Mouse (Mus musculus) thymus, adult 2 months (tissue): ENCODE data around the gene Traf6.

Source experiments
- CTCF ChIP-seq: fragments of 200-500 bp; IDR thresholded peaks from 2 replicates; pipeline ENCODE4 v1.5.1; 2012; ENCODE audit warnings: mild to moderate bottlenecking, control low read depth, low read length, moderate library complexity, borderline replicate concordance; ENCODE audit not compliant: control insufficient read depth, poor library complexity, insufficient read depth; ENCODE audit errors: extremely low read depth
- POLR2A ChIP-seq: fragments of 200-500 bp; IDR thresholded peaks from 2 replicates; pipeline ENCODE4 v1.6.1; 2012; ENCODE audit warnings: mild to moderate bottlenecking, low read length, control low read depth, moderate library complexity; ENCODE audit not compliant: control insufficient read depth, poor library complexity, insufficient read depth; ENCODE audit errors: extremely low read depth

DNA sequence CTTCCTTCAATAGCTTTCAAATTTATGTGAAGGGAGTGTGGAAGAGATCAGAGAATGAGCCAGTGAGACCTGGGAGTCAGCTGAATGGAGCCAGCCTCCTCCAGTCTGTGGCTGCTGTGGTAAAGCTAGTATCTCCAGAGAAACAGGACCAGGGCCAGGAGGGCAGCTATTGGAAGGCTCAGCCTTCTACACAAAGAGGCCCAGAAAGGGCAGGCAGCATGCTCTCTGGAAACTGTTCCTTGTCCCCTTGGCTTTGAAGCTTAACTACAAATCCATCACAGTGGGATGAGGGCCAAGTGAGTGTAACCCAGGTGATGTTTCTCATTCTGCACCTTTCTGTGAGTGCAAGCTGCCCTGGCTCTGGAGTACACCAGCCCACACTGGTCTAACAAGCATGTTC lies 49.6 kb downstream of the Traf6 start:
- no peak for TF ChIP-seq CTCF
- TF ChIP-seq POLR2A: no peak
